Mouse (Mus musculus) midbrain, embryonic 14.5 days (tissue): ENCODE data around the gene 4931428F04Rik. TPM values are rescaled to one million over a fixed set of nuclear protein-coding genes. Genes with fewer than 3 reads are reported as not detected.

Experiments used
- ATAC-seq: fragments of 200-750 bp; cut with Nextera tagmentation; 2 replicates; pipeline ENCODE4 v1.8.0; 2017; ENCODE audit warnings: moderate number of reproducible peaks, moderate library complexity; ENCODE audit not compliant: low FRiP score, low TSS enrichment
- DNase-seq: peaks from one replicate; pipeline ENCODE4 v3.0.0-alpha.2; 2015
- H3K27ac ChIP-seq: fragments of 300-500 bp; sonication (generic); replicated peaks from 2 replicates; pipeline ENCODE4 v1.5.1; 2014; ENCODE audit warnings: mild to moderate bottlenecking, low read depth, low read length, moderate library complexity
- H3K27me3 ChIP-seq: fragments of 300-500 bp; sonication (generic); 2 replicates; pipeline ENCODE4 v1.6.1; 2014; ENCODE audit warnings: low read length, control low read depth, mixed read lengths; ENCODE audit not compliant: control insufficient read depth, insufficient read depth
- H3K36me3 ChIP-seq: fragments of 300-500 bp; sonication (generic); 2 replicates; pipeline ENCODE4 v1.6.1; 2014; ENCODE audit warnings: low read length, control low read depth; ENCODE audit not compliant: control insufficient read depth, insufficient read depth
- H3K4me1 ChIP-seq: fragments of 300-500 bp; sonication (generic); 2 replicates; pipeline ENCODE4 v1.6.1; 2014; ENCODE audit warnings: mild to moderate bottlenecking, antibody characterized with exemption, low read length, control low read depth; ENCODE audit not compliant: control insufficient read depth, insufficient read depth
- H3K4me2 ChIP-seq: fragments of 300-500 bp; sonication (generic); 2 replicates; pipeline ENCODE4 v1.6.1; 2014; ENCODE audit warnings: mild to moderate bottlenecking, low read length, moderate library complexity
- H3K4me3 ChIP-seq: fragments of 300-500 bp; sonication (generic); replicated peaks from 2 replicates; pipeline ENCODE4 v1.5.1; 2014; ENCODE audit warnings: low read depth, low read length
- H3K9ac ChIP-seq: fragments of 300-500 bp; sonication (generic); replicated peaks from 2 replicates; pipeline ENCODE4 v1.6.1; 2014; ENCODE audit warnings: mild to moderate bottlenecking, low read length, moderate library complexity
- H3K9me3 ChIP-seq: fragments of 300-500 bp; sonication (generic); 2 replicates; pipeline ENCODE4 v1.6.1; 2016; ENCODE audit warnings: low read length, control low read depth, mixed read lengths; ENCODE audit not compliant: control insufficient read depth
- WGBS: fragments of 180-500 bp; shearing (Covaris S2); extraction: QIAGEN DNeasy Blood & Tissue Kit; methylation state at CpG from one replicate; pipeline ENCODE4 v1.1.7; 2014; 5-methylcytosine and 5-hydroxymethylcytosine counted together
- polyA plus RNA-seq: library from polyadenylated mRNA; unstranded; fragments of >200 nt; fragmentation: Nextera tagmentation; extraction: Ambion mirVana; gene quantifications from 2 replicates; pipeline ENCODE4 v1.2.1, GENCODE M21; 2014

Gene 4931428F04Rik
- polyA plus RNA-seq, result 65.7 and 98.8 TPM in 2 replicates

DNA sequence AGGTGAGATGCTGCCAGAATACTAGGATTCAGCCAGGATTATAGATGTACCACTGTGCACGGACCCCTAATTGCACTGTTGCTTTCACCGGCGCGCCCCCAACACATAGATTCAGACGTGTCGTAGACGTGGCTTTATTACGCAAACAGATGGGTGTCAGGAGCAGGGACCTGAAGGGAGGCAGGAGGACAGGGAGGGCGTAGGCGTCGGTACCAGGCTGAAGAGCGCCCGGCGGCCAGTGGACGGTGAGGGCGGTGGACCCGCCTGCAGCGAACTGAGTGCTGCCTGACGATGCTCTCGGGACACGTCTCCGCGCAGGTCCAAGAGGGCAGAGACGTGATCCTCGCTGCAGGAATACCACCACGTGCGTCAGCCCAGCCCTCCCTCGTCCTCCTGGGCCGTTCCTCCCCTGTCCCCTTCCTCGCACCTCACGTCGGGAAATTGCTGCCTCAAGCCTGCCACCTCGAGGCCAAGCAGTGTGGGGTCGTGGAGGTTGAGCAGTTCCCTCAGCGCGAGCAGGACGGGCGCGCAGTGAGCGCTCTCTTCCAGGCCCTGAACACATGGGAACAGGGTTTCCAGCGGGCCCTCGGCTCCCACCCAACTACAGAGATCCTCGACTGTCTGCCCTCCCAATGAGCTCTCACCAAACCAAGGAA, at the start of gene 4931428F04Rik:
Gene 4931428F04Rik, minus strand, starts transcription at position 60 of the 656 bp plus-strand sequence.
- Histone ChIP-seq H3K4me3 (peak within 1 kb of the TSS; percentile 49), H3K9ac (peak within 1 kb of the TSS; percentile 66), H3K27ac (peak within 1 kb of the TSS; percentile 94), H3K36me3 (peaks cover 8% of the 10 kb centered on the region), H3K4me2 (peak within 1 kb of the TSS; percentile 67), H3K4me1 (peaks cover 42% of the 10 kb centered on the region), H3K9me3 (no peaks in the 10 kb centered on the region), H3K27me3 (peaks cover 10% of the 10 kb centered on the region; the same call in 1 of the 2 replicates)
- 1% methylated on average over 43 of the region's 43 CpGs for WGBS
- DNase-seq (peak; percentile 76), ATAC-seq (peak; percentile 43)

DNA sequence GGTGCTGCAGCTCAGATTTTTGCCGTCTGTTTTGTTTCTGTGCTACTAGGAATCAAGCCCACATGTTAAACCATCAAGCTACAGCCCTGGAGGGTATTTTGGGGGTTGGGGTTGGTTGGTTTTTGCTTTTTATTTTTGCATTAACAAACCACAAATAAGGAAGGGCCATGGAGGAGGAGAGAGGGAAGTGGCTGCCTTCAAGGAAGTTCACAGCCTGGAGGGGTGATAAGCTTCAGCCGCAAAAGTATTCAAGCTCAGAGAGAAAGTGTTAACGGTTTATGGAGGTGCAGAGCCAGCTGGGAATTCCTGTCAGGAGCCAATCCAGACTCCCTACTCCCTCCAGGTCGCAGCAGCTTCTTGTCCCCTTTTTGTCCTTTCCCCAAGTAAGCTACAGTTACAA, 49.3 kb upstream of the 4931428F04Rik start:
- Histone ChIP-seq H3K27me3 (no peaks in the 10 kb centered on the region), H3K9me3 (no peaks in the 10 kb centered on the region), H3K36me3 (peaks cover 12% of the 10 kb centered on the region; the same call in 1 of the 2 replicates), H3K4me3 (no peak overlapping the region), H3K27ac (no peak overlapping the region), H3K4me2 (no peak overlapping the region), H3K9ac (no peak overlapping the region), H3K4me1 (no peaks in the 10 kb centered on the region)
- ATAC-seq (no peak), DNase-seq (no peak)
- WGBS, result 72% methylated on average over 4 of the region's 4 CpGs

DNA sequence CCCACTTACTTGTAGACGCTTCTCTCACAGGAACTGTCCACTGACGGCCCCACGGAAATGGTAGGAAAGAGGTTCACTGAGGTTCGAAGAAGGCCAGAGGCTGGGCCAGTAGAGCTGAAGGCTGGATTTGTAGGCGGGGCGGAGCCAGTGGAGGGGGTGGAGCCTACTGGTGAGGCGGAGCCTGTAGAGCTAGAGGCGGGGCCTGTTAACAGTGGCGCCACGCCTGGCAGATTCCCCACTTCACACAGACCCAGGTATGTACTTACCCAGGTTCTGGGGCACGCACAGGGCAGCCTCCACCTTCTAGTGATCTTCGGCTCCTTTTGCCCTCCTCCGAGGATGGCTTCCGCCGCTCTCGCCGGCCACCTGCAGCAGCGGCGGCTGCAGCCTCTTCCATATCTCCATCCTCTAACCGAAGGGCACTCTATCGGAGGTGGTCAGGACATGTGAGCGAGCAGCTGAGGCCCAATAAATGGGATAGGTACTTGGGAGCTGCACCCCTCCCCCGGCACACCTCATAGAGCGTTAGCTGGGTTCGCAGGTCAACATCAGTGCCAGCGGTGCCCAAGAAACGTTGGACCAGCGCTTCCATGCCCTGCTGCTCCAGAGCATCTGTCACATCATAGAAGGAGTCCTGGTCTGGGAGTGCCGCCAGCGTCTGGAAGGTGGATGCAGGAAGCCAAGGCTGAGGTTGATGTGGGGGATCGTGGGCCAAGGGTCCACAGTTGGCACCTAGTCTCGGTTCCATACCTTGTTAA, 46.9 kb upstream of the 4931428F04Rik start:
- Histone ChIP-seq H3K4me3 (no peak overlapping the region), H3K36me3 (peaks cover 17% of the 10 kb centered on the region), H3K9ac (no peak overlapping the region), H3K4me2 (peak overlapping the region; percentile 12; the same call in 1 of the 2 replicates), H3K9me3 (no peaks in the 10 kb centered on the region), H3K27me3 (no peaks in the 10 kb centered on the region), H3K4me1 (no peaks in the 10 kb centered on the region), H3K27ac (no peak overlapping the region)
- WGBS, result 45% methylated on average over 32 of the region's 32 CpGs
- ATAC-seq (peak; percentile 22; the same call in 1 of the 2 replicates), DNase-seq (peak; percentile 17)

DNA sequence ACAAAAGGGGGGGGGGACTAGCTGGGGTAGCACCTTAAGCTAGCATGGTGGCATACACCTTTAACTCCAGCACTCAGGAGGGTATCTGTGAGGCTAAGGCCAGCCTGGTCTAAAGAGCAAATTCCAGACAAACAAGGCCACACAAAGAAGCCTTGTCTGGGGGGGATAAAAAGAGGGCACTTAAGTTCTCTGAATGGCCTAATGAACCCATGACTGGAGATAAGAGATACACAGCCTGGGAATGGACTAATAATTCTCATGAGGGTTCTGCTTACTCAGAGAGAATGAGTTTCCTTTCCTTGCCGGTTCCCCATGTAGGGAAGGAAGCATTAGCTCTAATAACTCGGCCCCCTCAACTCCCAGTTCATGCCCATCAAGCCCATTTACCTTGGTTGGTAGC, 42.9 kb upstream of the 4931428F04Rik start:
- Histone ChIP-seq H3K9ac (no peak overlapping the region), H3K27me3 (no peaks in the 10 kb centered on the region), H3K27ac (no peak overlapping the region), H3K4me2 (no peak overlapping the region), H3K4me3 (no peak overlapping the region), H3K36me3 (peaks cover 55% of the 10 kb centered on the region), H3K9me3 (no peaks in the 10 kb centered on the region), H3K4me1 (peaks cover under 1% of the 10 kb centered on the region)
- ATAC-seq (no peak), DNase-seq (no peak)
- WGBS, result 90% methylated on average over 2 of the region's 2 CpGs

DNA sequence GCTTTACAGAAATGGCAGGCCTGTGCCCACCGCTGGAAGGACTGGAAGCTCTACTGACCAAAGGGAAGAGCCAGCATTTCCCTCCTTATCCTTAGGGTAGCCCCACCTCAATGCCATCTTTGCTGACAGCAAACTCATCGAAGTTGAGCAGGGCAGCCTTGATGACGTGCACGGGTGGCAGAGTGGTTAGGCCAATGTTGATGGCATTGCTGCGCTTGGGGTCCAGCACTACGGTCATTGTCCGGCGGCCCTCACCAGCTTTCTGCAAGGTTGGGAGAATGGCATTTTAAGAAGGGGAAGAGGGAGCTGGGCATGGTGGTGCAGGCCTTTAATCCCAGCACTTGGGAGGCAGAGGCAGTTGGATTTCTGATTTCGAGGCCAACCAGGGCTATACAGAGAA, 42.3 kb upstream of the 4931428F04Rik start:
- Histone ChIP-seq H3K4me2 (no peak overlapping the region), H3K9ac (no peak overlapping the region), H3K36me3 (peaks cover 55% of the 10 kb centered on the region), H3K4me1 (peaks cover 6% of the 10 kb centered on the region), H3K4me3 (no peak overlapping the region), H3K9me3 (no peaks in the 10 kb centered on the region), H3K27me3 (no peaks in the 10 kb centered on the region), H3K27ac (no peak overlapping the region)
- ATAC-seq (no peak), DNase-seq (no peak)
- 95% methylated on average over 9 of the region's 9 CpGs for WGBS

DNA sequence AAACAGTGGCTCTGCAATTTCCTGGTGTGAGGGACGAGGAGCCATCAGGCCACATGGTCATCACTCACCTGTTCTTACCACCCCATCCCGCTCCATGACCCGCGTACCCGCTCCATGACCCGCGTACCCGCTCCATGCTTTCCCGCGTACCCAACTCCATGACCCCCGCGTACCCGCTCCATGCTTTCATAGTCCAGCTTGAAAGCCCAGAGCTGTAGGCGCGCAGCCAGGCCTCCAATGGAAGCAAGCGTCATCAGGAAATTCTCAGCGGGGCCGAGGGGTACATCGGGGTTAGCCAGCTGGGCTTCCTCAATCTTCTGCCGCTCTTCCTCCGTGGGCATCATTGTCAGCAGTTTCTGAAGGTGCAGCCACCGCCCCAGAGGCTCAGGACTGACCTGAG, 41.8 kb upstream of the 4931428F04Rik start:
- Histone ChIP-seq H3K9me3 (no peaks in the 10 kb centered on the region), H3K27ac (no peak overlapping the region), H3K27me3 (no peaks in the 10 kb centered on the region), H3K4me3 (no peak overlapping the region), H3K9ac (no peak overlapping the region), H3K36me3 (peaks cover 52% of the 10 kb centered on the region), H3K4me2 (no peak overlapping the region), H3K4me1 (peaks cover 7% of the 10 kb centered on the region)
- DNase-seq, result no peak
- ATAC-seq, result no peak
- WGBS, result 97% methylated on average over 22 of the region's 22 CpGs

DNA sequence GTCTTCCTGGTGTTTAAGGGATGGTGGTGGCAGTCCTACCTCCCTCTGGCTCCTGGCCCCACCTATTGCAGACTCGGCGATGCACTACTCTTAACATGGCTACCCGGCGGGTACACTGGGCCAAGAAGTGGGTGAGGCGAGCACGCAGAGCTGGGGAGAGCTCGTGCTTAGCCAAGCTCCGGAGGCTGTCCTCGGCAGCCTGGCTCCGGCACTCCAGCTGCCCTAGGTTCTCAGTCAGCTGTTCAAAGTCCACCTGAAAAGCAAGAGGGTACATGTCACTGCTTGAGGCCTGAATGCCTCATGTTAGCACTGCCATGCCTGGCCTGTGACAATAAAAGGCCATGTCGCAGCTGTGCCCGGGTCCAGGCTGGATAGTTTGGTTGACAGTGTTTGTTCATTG, 40.7 kb upstream of the 4931428F04Rik start:
- Histone ChIP-seq H3K27me3 (no peaks in the 10 kb centered on the region), H3K9ac (no peak overlapping the region), H3K27ac (no peak overlapping the region), H3K9me3 (no peaks in the 10 kb centered on the region), H3K4me1 (peaks cover 9% of the 10 kb centered on the region), H3K4me3 (no peak overlapping the region), H3K36me3 (peaks cover 51% of the 10 kb centered on the region), H3K4me2 (no peak overlapping the region)
- no peak for ATAC-seq
- WGBS, result 94% methylated on average over 12 of the region's 12 CpGs
- no peak for DNase-seq

DNA sequence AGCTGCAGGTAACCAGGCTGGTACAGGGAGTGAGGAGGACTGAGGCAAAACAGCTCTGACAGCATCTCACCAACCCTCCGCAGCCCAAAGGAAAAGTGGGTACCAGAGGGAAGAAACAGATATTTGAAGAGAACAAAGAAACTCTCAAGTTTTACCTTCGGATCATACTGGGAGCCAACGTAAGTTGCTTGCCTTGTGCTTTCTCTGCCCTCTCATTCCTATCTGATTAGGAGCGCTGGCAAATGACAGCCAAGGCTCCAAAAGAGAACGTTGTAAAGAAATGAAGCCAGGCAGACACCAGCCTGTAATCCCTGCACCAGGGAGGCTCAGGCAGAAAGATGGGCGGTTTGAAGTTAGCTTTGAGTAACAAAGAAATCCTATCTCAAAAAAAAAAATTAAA, 37.3 kb upstream of the 4931428F04Rik start:
- Histone ChIP-seq H3K4me1 (peaks cover 16% of the 10 kb centered on the region), H3K27me3 (no peaks in the 10 kb centered on the region), H3K36me3 (peaks cover 54% of the 10 kb centered on the region), H3K4me3 (peak overlapping the region; percentile 88), H3K9ac (peak overlapping the region; percentile 93), H3K4me2 (peak overlapping the region; percentile 91), H3K27ac (peak overlapping the region; percentile 81; the same call in 1 of the 2 replicates), H3K9me3 (no peaks in the 10 kb centered on the region)
- no peak for ATAC-seq
- DNase-seq, result no peak
- 45% methylated on average over 6 of the region's 6 CpGs for WGBS
